Mouse (Mus musculus) hindbrain, embryonic 15.5 days (tissue): Measurements from ENCODE around the gene Gm28048. TPM values are rescaled to one million over a fixed set of nuclear protein-coding genes. Genes with fewer than 3 reads are reported as not detected.

Experiments
- ATAC-seq: fragments of 200-750 bp; cut with Nextera tagmentation; 2 replicates; pipeline ENCODE4 v1.8.0; 2017; ENCODE audit warnings: low read depth, moderate number of reproducible peaks, moderate TSS enrichment; ENCODE audit not compliant: low FRiP score
- H3K27ac ChIP-seq: fragments of 300-500 bp; sonication (generic); replicated peaks from 2 replicates; pipeline ENCODE4 v1.5.1; 2015; ENCODE audit warnings: mild to moderate bottlenecking, inconsistent platforms
- H3K27me3 ChIP-seq: fragments of 300-500 bp; sonication (generic); 2 replicates; pipeline ENCODE4 v1.6.1; 2015; ENCODE audit warnings: control low read depth, inconsistent platforms
- H3K36me3 ChIP-seq: fragments of 300-500 bp; sonication (generic); 2 replicates; pipeline ENCODE4 v1.6.1; 2015; ENCODE audit warnings: control low read depth, inconsistent platforms
- H3K4me1 ChIP-seq: fragments of 300-500 bp; sonication (generic); replicated peaks from 2 replicates; pipeline ENCODE4 v1.6.1; 2015; ENCODE audit warnings: control low read depth, inconsistent platforms
- H3K4me2 ChIP-seq: fragments of 300-500 bp; sonication (generic); 2 replicates; pipeline ENCODE4 v1.6.1; 2015; ENCODE audit warnings: moderate library complexity, mild to moderate bottlenecking, inconsistent platforms
- H3K4me3 ChIP-seq: fragments of 300-500 bp; sonication (generic); 2 replicates; pipeline ENCODE4 v1.5.1; 2015; ENCODE audit warnings: mild to moderate bottlenecking, inconsistent platforms
- H3K9ac ChIP-seq: fragments of 300-500 bp; sonication (generic); 2 replicates; pipeline ENCODE4 v1.6.1; 2015; ENCODE audit warnings: inconsistent platforms
- H3K9me3 ChIP-seq: fragments of 300-500 bp; sonication (generic); 2 replicates; pipeline ENCODE4 v1.6.1; 2016; ENCODE audit warnings: control low read depth, inconsistent platforms
- WGBS: fragments of 180-500 bp; shearing (Covaris S2); methylation state at CpG from one replicate; pipeline ENCODE4 v1.1.7; 2015; 5-methylcytosine and 5-hydroxymethylcytosine counted together
- polyA plus RNA-seq: library from polyadenylated mRNA; unstranded; fragments of >200 nt; fragmentation: Nextera tagmentation; extraction: Ambion mirVana; gene quantifications from 2 replicates; pipeline ENCODE4 v1.2.1, GENCODE M21; 2015

Gm28048 gene
- polyA plus RNA-seq, 1 experiment from 2014 or later, result 3.9 TPM

DNA sequence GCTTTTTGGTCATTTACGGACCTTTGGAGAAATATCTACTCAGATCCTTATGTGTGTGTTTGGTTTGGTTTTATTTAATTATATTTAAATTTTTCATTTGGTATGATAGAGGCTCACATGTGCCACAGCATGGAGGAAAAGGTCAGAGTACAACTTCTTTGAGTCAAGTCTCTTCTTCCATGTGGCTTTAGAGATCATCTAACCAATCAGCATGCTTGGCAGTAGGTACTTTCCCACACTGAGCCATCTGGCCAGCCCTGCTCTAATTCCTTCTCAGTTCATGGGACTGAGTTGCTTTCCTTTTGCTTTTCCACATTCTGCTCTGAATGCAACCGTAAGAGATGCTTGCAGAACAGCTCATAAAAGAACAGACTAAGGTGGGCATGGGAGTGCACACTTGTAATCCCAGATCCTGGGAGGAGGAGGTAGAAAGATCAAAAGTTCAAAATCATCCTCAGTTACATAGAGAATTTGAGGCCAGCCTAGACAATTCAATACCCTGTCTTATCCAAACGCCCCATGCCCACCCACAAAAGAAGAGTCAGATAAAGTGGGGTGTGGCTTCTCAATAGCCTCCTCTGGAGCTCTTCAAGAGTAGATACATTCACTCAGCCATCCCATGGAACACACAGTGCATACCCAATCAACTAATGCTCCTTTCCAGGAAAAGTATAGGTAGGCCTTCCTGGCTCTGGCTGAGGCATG, 188.6 kb downstream of the Gm28048 start:
- Histone ChIP-seq H3K27ac (no peak overlapping the region), H3K4me1 (no peaks in the 10 kb centered on the region), H3K9ac (no peak overlapping the region), H3K4me2 (no peak overlapping the region), H3K9me3 (no peaks in the 10 kb centered on the region), H3K4me3 (no peak overlapping the region), H3K27me3 (no peaks in the 10 kb centered on the region), H3K36me3 (no peaks in the 10 kb centered on the region)
- 93% methylated on average over 3 of the region's 3 CpGs for WGBS
- ATAC-seq, result no peak

DNA sequence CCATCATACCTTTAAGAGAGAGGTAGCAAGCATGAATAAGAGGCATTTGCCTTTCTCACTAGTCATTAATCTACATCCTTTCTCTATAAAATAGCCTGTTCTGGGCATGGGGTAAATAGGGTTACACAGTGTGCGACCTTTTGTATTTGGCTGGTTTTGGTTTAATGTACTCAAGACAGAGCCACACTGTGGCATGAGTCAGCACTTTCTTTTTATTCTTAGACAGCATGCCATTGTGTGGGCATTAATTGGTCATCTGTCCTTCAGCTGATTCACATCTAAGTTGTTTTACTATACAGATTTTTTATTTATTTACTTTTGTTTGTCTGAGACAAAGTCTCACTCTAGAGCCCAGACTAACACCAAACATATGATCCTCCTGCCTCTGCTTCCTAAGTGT, 189.7 kb downstream of the Gm28048 start:
- ATAC-seq, result no peak
- Histone ChIP-seq H3K27me3 (no peaks in the 10 kb centered on the region), H3K4me3 (no peak overlapping the region), H3K9ac (no peak overlapping the region), H3K9me3 (no peaks in the 10 kb centered on the region), H3K36me3 (no peaks in the 10 kb centered on the region), H3K4me1 (no peaks in the 10 kb centered on the region), H3K4me2 (no peak overlapping the region), H3K27ac (no peak overlapping the region)
- 97% methylated on average over 1 of the region's 1 CpGs for WGBS

DNA sequence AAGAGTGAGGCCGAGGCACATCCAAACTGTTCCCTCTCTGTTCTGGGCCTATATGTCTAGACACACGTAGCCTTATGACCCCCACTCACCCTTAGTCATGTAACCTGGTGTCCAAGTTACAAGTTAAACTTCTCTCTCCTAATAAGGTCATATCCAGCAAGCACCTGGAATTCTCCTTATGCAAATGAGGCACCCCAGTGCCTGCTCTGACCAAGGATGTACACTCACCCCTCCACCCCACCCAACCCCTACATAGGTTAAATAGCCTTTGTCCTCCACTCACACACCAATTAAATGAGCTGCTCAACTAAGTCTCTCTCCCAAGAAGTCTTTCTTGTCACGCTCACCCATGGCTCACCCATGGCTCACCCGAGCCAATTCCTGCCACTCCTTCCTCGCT, 190.2 kb downstream of the Gm28048 start:
- WGBS, result 89% methylated on average over 5 of the region's 5 CpGs
- H3K4me1 ChIP-seq, result no peaks in the 10 kb centered on the region
- ATAC-seq, result no peak

DNA sequence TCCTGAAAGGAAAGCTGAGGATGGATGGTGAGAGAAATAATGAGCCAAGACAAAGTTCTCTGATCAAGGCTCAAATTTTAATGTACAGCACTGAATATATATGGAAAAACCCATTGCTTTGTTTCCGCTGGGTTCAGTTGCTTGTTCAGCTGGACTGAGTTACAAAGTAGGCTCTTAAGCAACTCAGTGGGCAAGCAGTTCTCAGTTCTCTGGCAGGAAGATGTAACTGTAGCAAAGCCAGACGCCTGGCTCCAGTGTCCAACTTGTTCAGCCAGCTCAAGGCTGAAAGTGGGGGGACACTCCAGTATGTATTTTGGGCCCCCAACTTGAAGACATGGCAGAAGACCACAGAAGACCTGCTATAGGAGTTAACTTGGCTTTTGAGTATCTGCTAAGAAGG, 194.1 kb downstream of the Gm28048 start:
- no peak for ATAC-seq
- WGBS, result 92% methylated on average over 2 of the region's 2 CpGs
- no peaks in the 10 kb centered on the region for H3K4me1 ChIP-seq
- no peaks in the 10 kb centered on the region for H3K9me3 ChIP-seq
- H3K9ac ChIP-seq, result no peak overlapping the region
- H3K27ac ChIP-seq, result no peak overlapping the region
- no peaks in the 10 kb centered on the region for H3K27me3 ChIP-seq
- no peaks in the 10 kb centered on the region for H3K36me3 ChIP-seq
- H3K4me2 ChIP-seq, result no peak overlapping the region
- H3K4me3 ChIP-seq, result no peak overlapping the region

More for the DNA sequence above, 190.2 kb downstream of the Gm28048 start:
- no peak overlapping the region for H3K4me3 ChIP-seq
- H3K9me3 ChIP-seq, result no peaks in the 10 kb centered on the region
- H3K9ac ChIP-seq, result no peak overlapping the region
- H3K36me3 ChIP-seq, result no peaks in the 10 kb centered on the region
- H3K27ac ChIP-seq, result no peak overlapping the region
- H3K27me3 ChIP-seq, result no peaks in the 10 kb centered on the region
- H3K4me2 ChIP-seq, result no peak overlapping the region

Other genes with a start within 250 kb of the Gm28048 start
- 3.0 and 4.4 TPM in 2 replicates for gene B3gnt2, start 121.1 kb downstream of the Gm28048 start, polyA plus RNA-seq
- gene Zrsr1, start 10.1 kb downstream of the Gm28048 start, polyA plus RNA-seq, result 7.1 and 8.0 TPM in 2 replicates
- 245 and 261 TPM in 2 replicates for gene Commd1, start 292 bp upstream of the Gm28048 start, polyA plus RNA-seq
- 259 and 275 TPM in 2 replicates for gene Cct4, start 8.4 kb upstream of the Gm28048 start, polyA plus RNA-seq
- gene Fam161a, start 25.4 kb upstream of the Gm28048 start, polyA plus RNA-seq, result 4.5 and 5.8 TPM in 2 replicates